Mouse (Mus musculus) lung, postnatal 0 days (tissue): Measurements from ENCODE around the gene Cd72.

Experiments used
- CTCF ChIP-seq: IDR thresholded peaks from 2 replicates; pipeline ENCODE4 v1.5.1; 2016; ENCODE audit warnings: antibody characterized with exemption, mild to moderate bottlenecking
- EP300 ChIP-seq: IDR thresholded peaks from 2 replicates; pipeline ENCODE4 v1.6.1; 2016; ENCODE audit warnings: antibody characterized with exemption, mild to moderate bottlenecking, control low read depth

DNA sequence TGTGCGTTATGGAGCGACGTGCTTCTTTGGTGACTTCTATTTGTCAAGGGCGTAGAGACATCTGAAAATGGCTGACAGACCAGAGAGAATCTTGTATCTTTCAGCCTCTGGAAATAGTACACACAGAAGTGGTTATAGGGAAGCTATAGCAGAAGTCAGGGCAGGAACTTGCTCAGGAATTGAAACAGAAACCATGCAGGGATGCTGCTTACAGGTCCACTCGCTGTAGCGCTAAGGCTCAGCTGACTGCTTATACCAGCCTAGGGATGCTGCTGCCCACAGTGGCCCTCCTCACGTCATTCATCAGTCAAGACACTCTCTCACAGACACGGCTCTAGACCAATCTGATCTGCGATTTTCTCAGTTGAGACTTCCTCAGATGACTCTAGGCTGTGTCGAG lies 15.9 kb upstream of the Cd72 start:
- TF ChIP-seq CTCF: no peak
- no peak for TF ChIP-seq EP300
